Mouse (Mus musculus) limb, embryonic 10.5 days (tissue): Measurements from ENCODE around the gene Gm10944. TPM values are rescaled to one million over a fixed set of nuclear protein-coding genes. Genes with fewer than 3 reads are reported as not detected.

Source experiments
- DNase-seq: peaks from one replicate; pipeline ENCODE4 v3.0.0-alpha.2; 2017; ENCODE audit warnings: low spot score
- H3K27ac ChIP-seq: fragments of 300-500 bp; sonication (generic); 2 replicates; pipeline ENCODE4 v1.5.1; 2016; ENCODE audit warnings: mild to moderate bottlenecking
- H3K27me3 ChIP-seq: fragments of 300-500 bp; sonication (generic); 2 replicates; pipeline ENCODE4 v1.6.1; 2016; ENCODE audit warnings: low read depth, mild to moderate bottlenecking; ENCODE audit not compliant: poor library complexity, severe bottlenecking
- H3K36me3 ChIP-seq: fragments of 300-500 bp; sonication (generic); 2 replicates; pipeline ENCODE4 v1.6.1; 2016; ENCODE audit warnings: mild to moderate bottlenecking, moderate library complexity
- H3K4me1 ChIP-seq: fragments of 300-500 bp; sonication (generic); 2 replicates; pipeline ENCODE4 v1.6.1; 2016
- H3K4me3 ChIP-seq: fragments of 300-500 bp; sonication (generic); 2 replicates; pipeline ENCODE4 v1.5.1; 2016; ENCODE audit warnings: mild to moderate bottlenecking, moderate library complexity
- H3K9me3 ChIP-seq: fragments of 300-500 bp; sonication (generic); replicated peaks from 2 replicates; pipeline ENCODE4 v1.6.1; 2016; ENCODE audit warnings: mild to moderate bottlenecking
- WGBS: fragments of 180-500 bp; shearing (Covaris S2); methylation state at CpG from one replicate; pipeline ENCODE4 v1.1.7; 2016; 5-methylcytosine and 5-hydroxymethylcytosine counted together
- polyA plus RNA-seq: library from polyadenylated mRNA; unstranded; fragments of >200 nt; fragmentation: Nextera tagmentation; extraction: Ambion mirVana; gene quantifications from 2 replicates; pipeline ENCODE4 v1.2.1, GENCODE M21; 2016

Gm10944 gene
- polyA plus RNA-seq, 1 experiment from 2014 or later: not detected

GRCm38 (mm10) chr10:10726501-10726900, 45.4 kb downstream of the Gm10944 start:
- no peak overlapping the region for H3K27ac ChIP-seq
- no peak for DNase-seq
- no peaks in the 10 kb centered on the region for H3K9me3 ChIP-seq
- H3K4me3 ChIP-seq: no peak overlapping the region
- H3K36me3 ChIP-seq: no peaks in the 10 kb centered on the region
- H3K4me1 ChIP-seq: no peaks in the 10 kb centered on the region
- H3K27me3 ChIP-seq: no peaks in the 10 kb centered on the region
- 94% methylated on average over 3 of the region's 3 CpGs for WGBS

Other genes with a start within 250 kb of the Gm10944 start
- gene Adgb, start 209.0 kb upstream of the Gm10944 start, polyA plus RNA-seq: 0.05 and 0.08 TPM in 2 replicates
- 10.2 and 21.0 TPM in 2 replicates for gene Rab32, start 123.1 kb upstream of the Gm10944 start, polyA plus RNA-seq